Mouse (Mus musculus) heart, embryonic 12.5 days (tissue): ENCODE measurements around the gene Phc1. TPM values are rescaled to one million over a fixed set of nuclear protein-coding genes. Genes with fewer than 3 reads are reported as not detected.

Experiments used
- ATAC-seq: fragments of 200-750 bp; cut with Nextera tagmentation; 2 replicates; pipeline ENCODE4 v1.8.0; 2017; ENCODE audit warnings: moderate TSS enrichment, moderate library complexity; ENCODE audit not compliant: insufficient number of reproducible peaks, low FRiP score
- H3K27ac ChIP-seq: fragments of 300-500 bp; sonication (generic); 2 replicates; pipeline ENCODE4 v1.5.1; 2016; ENCODE audit warnings: mild to moderate bottlenecking, moderate library complexity; ENCODE audit not compliant: poor library complexity, severe bottlenecking
- H3K27me3 ChIP-seq: fragments of 300-500 bp; sonication (generic); replicated peaks from 2 replicates; pipeline ENCODE4 v1.6.1; 2016; ENCODE audit warnings: mild to moderate bottlenecking, moderate library complexity
- H3K36me3 ChIP-seq: fragments of 300-500 bp; sonication (generic); 2 replicates; pipeline ENCODE4 v1.6.1; 2016; ENCODE audit warnings: mild to moderate bottlenecking, moderate library complexity
- H3K4me1 ChIP-seq: fragments of 300-500 bp; sonication (generic); replicated peaks from 2 replicates; pipeline ENCODE4 v1.6.1; 2016; ENCODE audit warnings: mild to moderate bottlenecking
- H3K4me2 ChIP-seq: fragments of 300-500 bp; sonication (generic); 2 replicates; pipeline ENCODE4 v1.6.1; 2016; ENCODE audit warnings: mild to moderate bottlenecking, moderate library complexity
- H3K4me3 ChIP-seq: fragments of 300-500 bp; sonication (generic); 2 replicates; pipeline ENCODE4 v1.5.1; 2016; ENCODE audit warnings: mild to moderate bottlenecking
- H3K9ac ChIP-seq: fragments of 300-500 bp; sonication (generic); 2 replicates; pipeline ENCODE4 v1.6.1; 2016; ENCODE audit warnings: mild to moderate bottlenecking, moderate library complexity
- H3K9me3 ChIP-seq: fragments of 300-500 bp; sonication (generic); replicated peaks from 2 replicates; pipeline ENCODE4 v1.6.1; 2016; ENCODE audit warnings: mild to moderate bottlenecking, moderate library complexity
- WGBS: fragments of 180-500 bp; shearing (Covaris S2); methylation state at CpG from one replicate; pipeline ENCODE4 v1.1.7; 2016; 5-methylcytosine and 5-hydroxymethylcytosine counted together
- polyA plus RNA-seq: library from polyadenylated mRNA; unstranded; fragments of >200 nt; fragmentation: Nextera tagmentation; extraction: Ambion mirVana; gene quantifications from 2 replicates; pipeline ENCODE4 v1.2.1, GENCODE M21; 2016

The Phc1 gene
- polyA plus RNA-seq, 1 experiment from 2014 or later, result 13.7 TPM

DNA sequence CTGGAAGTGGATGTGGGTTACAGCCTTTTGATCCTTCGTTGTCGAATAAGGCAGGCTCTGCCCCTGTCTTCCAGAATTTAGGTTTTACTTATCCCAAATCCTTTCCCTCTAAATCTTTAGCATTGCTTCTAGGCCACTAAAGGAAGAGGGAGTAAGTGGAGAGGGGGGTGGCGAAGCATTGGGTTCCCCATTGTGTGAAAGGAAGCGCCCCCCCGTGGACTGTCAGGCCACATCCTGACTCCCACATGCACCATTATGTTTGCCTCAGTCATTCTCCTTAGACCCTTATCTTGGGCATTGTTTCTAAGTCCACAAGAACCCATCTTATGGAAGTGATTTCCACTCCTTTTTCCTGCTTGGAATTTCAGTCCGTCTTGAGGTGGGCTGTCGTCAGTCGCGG is 45.1 kb downstream of the Phc1 start:
- no peak for ATAC-seq
- H3K27ac ChIP-seq, result no peak overlapping the region
- H3K36me3 ChIP-seq, result no peaks in the 10 kb centered on the region
- H3K4me2 ChIP-seq, result no peak overlapping the region
- no peak overlapping the region for H3K9ac ChIP-seq
- no peaks in the 10 kb centered on the region for H3K9me3 ChIP-seq
- H3K4me3 ChIP-seq, result no peak overlapping the region
- H3K27me3 ChIP-seq, result 0 out of 2 replicates have a peak, but pooled peaks cover 6% of the 10 kb centered on the region
- WGBS, result 38% methylated on average over 9 of the region's 9 CpGs
- H3K4me1 ChIP-seq, result peaks cover 7% of the 10 kb centered on the region; the same call in 1 of the 2 replicates

DNA sequence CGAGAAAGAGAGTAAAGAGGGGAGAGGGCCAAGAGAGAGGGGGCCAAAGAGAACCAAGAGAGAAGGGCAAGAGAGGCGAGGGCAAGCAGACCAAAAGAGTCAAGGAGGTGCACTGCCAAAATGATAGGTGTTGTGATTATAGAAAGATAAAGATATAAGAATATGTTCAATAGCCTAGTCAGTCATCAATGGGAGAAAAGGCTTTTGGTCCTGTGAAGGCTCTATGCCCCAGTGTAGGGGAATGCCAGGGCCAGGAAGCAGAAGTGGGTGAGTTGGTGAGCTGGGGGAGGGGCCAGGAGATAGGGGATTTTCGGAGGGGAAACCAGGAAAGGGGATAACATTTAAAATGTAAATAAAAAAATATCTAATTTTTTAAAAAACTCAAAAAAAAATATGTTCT is 46.1 kb downstream of the Phc1 start:
- no peak overlapping the region for H3K4me3 ChIP-seq
- 0 out of 2 replicates have a peak, but pooled peaks cover 6% of the 10 kb centered on the region for H3K27me3 ChIP-seq
- no peak overlapping the region for H3K9ac ChIP-seq
- WGBS, result 63% methylated on average over 3 of the region's 3 CpGs
- H3K36me3 ChIP-seq, result no peaks in the 10 kb centered on the region
- H3K4me1 ChIP-seq, result peaks cover 4% of the 10 kb centered on the region; the same call in 1 of the 2 replicates
- no peaks in the 10 kb centered on the region for H3K9me3 ChIP-seq
- H3K27ac ChIP-seq, result no peak overlapping the region
- no peak overlapping the region for H3K4me2 ChIP-seq
- no peak for ATAC-seq

DNA sequence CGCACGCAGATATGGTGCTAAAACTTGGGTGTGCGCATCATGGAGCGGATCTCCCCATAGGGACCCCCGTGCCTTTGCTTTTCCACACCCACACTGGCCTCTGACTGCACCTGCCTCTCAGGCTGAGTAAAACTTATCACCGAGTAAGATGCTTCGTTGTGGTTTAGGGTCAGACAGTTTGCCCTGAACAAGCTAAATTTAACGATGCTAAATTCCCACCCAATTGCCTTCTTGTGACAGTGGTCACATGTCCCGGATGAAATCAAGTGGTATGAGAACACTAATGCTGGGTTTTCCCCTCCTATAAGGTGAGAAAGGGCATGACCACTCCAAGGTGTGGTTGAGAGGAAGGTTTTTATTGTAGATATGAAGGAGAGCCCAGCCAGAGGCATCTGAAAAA is 46.6 kb downstream of the Phc1 start:
- H3K36me3 ChIP-seq, result no peaks in the 10 kb centered on the region
- H3K4me2 ChIP-seq, result no peak overlapping the region
- no peak overlapping the region for H3K9ac ChIP-seq
- no peak overlapping the region for H3K27ac ChIP-seq
- ATAC-seq, result no peak
- 80% methylated on average over 9 of the region's 9 CpGs for WGBS
- no peaks in the 10 kb centered on the region for H3K9me3 ChIP-seq
- H3K4me3 ChIP-seq, result no peak overlapping the region
- H3K27me3 ChIP-seq, result 0 out of 2 replicates have a peak, but pooled peaks cover 6% of the 10 kb centered on the region
- peaks cover 4% of the 10 kb centered on the region; the same call in 1 of the 2 replicates for H3K4me1 ChIP-seq

DNA sequence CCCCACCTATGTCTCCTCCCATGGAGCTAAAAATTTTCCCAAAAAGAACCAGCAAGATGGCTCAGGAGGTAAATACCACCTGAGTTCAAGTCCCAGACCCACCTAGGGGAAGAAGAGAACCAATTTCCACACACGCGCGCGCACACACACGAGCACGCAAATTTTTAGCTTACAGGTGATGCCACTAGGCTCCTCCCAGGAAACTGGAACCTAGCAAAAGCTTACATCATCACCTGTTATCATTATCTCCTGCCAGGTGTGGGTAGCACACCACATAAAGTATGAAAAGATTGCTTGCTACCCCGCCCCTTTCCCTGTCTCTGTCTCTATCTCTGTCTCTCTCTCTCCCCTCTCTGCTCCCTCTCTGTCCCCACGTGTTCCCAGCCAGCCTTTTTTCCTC is 47.2 kb downstream of the Phc1 start:
- WGBS, result 90% methylated on average over 8 of the region's 8 CpGs
- Histone ChIP-seq H3K9me3 (no peaks in the 10 kb centered on the region), H3K27me3 (0 out of 2 replicates have a peak, but pooled peaks cover 6% of the 10 kb centered on the region)

DNA sequence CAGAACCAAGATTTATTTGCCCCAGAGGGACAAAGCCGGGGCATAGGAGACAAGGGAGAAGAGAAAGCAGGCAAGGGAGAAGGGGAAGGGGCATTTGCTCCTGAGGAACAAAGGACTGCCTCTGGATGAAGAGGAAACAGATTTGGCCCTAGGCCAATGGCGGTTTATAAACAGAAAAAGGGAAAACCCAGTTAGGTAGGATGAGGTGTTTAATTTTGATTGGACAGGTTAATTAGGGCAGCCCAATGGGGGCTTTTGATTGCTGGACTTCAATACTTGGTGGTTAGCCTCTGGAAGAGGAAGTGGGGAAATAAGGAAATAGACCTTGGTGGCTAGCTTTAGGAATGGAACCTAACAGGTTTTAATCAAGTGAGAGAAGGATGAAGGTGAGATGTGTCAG is 48.2 kb downstream of the Phc1 start:
- Histone ChIP-seq H3K9ac (no peak overlapping the region), H3K4me1 (peaks cover 4% of the 10 kb centered on the region; the same call in 1 of the 2 replicates), H3K4me3 (no peak overlapping the region), H3K27me3 (0 out of 2 replicates have a peak, but pooled peaks cover 6% of the 10 kb centered on the region), H3K36me3 (no peaks in the 10 kb centered on the region), H3K27ac (no peak overlapping the region), H3K4me2 (no peak overlapping the region), H3K9me3 (no peaks in the 10 kb centered on the region)
- WGBS, result 58% methylated on average over 2 of the region's 2 CpGs
- ATAC-seq, result no peak

More for the DNA sequence above, 47.2 kb downstream of the Phc1 start:
- Histone ChIP-seq H3K4me3 (no peak overlapping the region), H3K4me1 (peaks cover 4% of the 10 kb centered on the region; the same call in 1 of the 2 replicates), H3K4me2 (no peak overlapping the region), H3K27ac (no peak overlapping the region), H3K9ac (no peak overlapping the region), H3K36me3 (no peaks in the 10 kb centered on the region)
- no peak for ATAC-seq

DNA sequence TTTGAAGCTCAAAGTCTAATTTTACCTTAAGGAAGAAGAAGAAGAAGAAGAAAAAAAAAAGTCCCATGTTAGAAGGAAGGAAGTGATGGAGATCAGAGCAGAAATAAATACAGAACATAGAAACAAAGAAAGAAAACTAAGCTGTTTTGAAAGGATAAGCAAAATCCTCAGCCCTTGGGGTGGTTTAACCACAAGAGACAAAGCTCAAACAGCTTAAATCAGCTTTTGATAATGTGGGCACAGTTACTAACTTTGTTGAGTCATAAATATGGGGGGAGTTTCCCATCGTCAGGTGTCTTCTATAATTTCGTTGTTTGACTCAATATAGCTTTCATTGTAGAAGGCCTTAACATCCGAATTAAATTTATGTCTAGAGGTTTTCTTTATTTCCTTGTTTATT is 48.6 kb downstream of the Phc1 start:
- ATAC-seq, result no peak
- Histone ChIP-seq H3K4me1 (no peaks in the 10 kb centered on the region), H3K9me3 (no peaks in the 10 kb centered on the region), H3K27me3 (0 out of 2 replicates have a peak, but pooled peaks cover 6% of the 10 kb centered on the region), H3K4me2 (no peak overlapping the region), H3K4me3 (no peak overlapping the region), H3K36me3 (no peaks in the 10 kb centered on the region), H3K27ac (no peak overlapping the region), H3K9ac (no peak overlapping the region)
- WGBS, result 76% methylated on average over 3 of the region's 3 CpGs

DNA sequence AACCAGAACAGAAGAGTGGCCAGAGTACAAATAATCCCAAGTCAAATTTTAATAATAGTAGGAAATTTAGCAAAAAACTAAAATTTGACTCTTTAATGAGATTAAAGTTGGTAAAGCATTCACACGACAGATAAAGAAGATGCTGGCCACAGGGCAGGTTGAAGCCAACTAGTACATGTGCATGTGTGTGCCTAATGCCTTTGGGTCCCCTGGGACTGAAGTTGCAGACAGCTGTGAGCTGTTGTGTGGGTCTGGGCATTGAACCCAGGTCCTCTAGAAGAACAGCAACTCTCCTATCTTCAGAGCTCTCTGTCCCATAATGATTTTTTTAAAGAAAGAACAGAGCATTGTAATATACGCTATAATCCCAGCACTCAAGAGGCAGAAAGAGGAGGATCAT is 49.1 kb downstream of the Phc1 start:
- H3K27me3 ChIP-seq, result 0 out of 2 replicates have a peak, but pooled peaks cover 4% of the 10 kb centered on the region
- WGBS, result 87% methylated on average over 2 of the region's 2 CpGs
- no peak overlapping the region for H3K4me2 ChIP-seq
- H3K9ac ChIP-seq, result no peak overlapping the region
- no peaks in the 10 kb centered on the region for H3K36me3 ChIP-seq
- H3K27ac ChIP-seq, result no peak overlapping the region
- ATAC-seq, result no peak
- no peak overlapping the region for H3K4me3 ChIP-seq
- H3K4me1 ChIP-seq, result no peaks in the 10 kb centered on the region
- H3K9me3 ChIP-seq, result no peaks in the 10 kb centered on the region

DNA sequence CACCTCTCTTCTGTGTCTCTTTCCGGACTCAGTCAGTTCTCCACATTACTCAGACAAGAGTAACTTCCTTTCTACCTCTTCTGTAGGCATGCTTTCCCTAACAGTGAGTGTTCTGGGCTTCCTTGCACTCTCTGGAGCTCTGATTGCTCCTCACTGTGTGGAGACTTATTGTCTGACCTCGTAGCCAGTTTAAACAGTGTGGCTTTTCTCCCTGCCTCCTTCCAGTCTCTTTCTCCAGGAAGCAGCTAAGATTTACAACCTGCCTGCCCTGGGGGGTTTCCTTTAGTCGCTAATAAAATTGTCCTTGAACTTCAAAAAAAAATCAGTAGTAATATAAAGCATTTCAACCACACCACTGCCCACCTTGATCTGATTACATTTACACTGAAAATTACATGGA is 50.1 kb downstream of the Phc1 start:
- WGBS, result 42% methylated on average over 3 of the region's 3 CpGs
- ATAC-seq, result no peak
- Histone ChIP-seq H3K9me3 (no peaks in the 10 kb centered on the region), H3K27ac (no peak overlapping the region), H3K27me3 (0 out of 2 replicates have a peak, but pooled peaks cover 3% of the 10 kb centered on the region), H3K4me1 (no peaks in the 10 kb centered on the region), H3K4me3 (no peak overlapping the region), H3K36me3 (no peaks in the 10 kb centered on the region), H3K9ac (no peak overlapping the region), H3K4me2 (no peak overlapping the region)

DNA sequence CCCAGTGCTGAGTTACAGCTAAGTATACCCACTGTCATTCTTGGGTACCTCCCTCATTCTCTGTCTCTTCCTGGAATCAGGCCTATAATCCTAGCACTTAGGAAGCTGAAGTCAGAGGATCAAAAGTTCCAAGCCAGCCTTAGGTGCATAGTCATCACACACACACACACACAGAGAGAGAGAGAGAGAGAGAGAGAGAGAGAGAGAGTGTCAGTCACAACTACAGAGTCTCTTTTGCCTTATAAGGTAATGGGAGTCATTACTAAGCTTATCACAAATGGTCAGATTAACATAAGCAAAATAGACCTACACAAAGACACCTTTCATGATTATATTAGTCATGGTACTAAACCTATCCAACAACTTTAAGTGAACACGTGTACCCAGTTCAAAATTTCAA is 51.0 kb downstream of the Phc1 start:
- ATAC-seq, result no peak
- Histone ChIP-seq H3K27ac (no peak overlapping the region), H3K4me2 (no peak overlapping the region), H3K9ac (no peak overlapping the region), H3K9me3 (no peaks in the 10 kb centered on the region), H3K4me1 (no peaks in the 10 kb centered on the region), H3K36me3 (no peaks in the 10 kb centered on the region), H3K27me3 (0 out of 2 replicates have a peak, but pooled peaks cover 3% of the 10 kb centered on the region), H3K4me3 (no peak overlapping the region)
- WGBS, result 79% methylated on average over 1 of the region's 1 CpGs

DNA sequence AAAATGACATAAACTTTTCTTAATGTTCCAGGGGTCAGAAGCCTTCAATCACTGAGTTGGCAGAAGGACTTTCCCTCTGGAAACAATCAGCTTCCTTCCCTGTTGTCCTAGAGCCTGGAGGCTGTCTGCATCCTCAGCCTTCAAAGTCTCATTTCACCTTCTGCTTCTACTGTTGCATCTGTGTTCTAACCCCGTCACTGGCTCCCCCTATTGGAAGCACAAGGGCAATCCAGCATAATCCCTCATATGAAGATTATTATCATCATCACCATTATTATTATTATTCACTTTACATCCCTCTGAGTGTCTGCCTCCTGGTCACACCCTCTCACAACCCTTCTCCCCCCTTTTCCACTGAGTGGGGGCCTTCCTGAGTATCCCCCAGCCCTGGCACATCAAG is 52.1 kb downstream of the Phc1 start:
- H3K4me2 ChIP-seq, result no peak overlapping the region
- no peak overlapping the region for H3K27ac ChIP-seq
- no peaks in the 10 kb centered on the region for H3K27me3 ChIP-seq
- no peaks in the 10 kb centered on the region for H3K36me3 ChIP-seq
- H3K4me3 ChIP-seq, result no peak overlapping the region
- H3K9me3 ChIP-seq, result no peaks in the 10 kb centered on the region
- no peaks in the 10 kb centered on the region for H3K4me1 ChIP-seq
- H3K9ac ChIP-seq, result no peak overlapping the region
- WGBS, result 58% methylated on average over 1 of the region's 1 CpGs
- no peak for ATAC-seq

DNA sequence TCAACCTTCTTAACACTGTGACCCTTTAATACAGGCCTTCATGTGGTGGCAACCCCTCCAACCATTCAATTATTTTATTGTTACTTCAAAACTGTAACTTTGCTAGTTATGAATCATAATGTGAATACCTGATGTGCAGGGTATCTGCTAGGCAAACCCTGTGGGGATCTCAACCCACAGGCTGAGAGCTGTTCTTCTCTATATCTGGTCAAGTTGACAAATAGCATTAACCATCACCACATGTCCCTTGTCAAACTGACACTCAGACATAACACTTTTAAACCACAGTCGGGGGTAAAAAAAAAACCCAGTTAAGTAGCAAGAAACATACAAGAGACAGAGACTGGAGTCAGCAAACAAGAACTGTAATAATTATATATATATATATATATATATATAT is 55.5 kb downstream of the Phc1 start:
- Histone ChIP-seq H3K27me3 (no peaks in the 10 kb centered on the region), H3K36me3 (no peaks in the 10 kb centered on the region), H3K9me3 (no peaks in the 10 kb centered on the region), H3K9ac (no peak overlapping the region), H3K4me2 (no peak overlapping the region), H3K4me1 (no peaks in the 10 kb centered on the region), H3K4me3 (no peak overlapping the region), H3K27ac (no peak overlapping the region)
- ATAC-seq, result no peak
- 33% methylated on average over 1 of the region's 1 CpGs for WGBS

DNA sequence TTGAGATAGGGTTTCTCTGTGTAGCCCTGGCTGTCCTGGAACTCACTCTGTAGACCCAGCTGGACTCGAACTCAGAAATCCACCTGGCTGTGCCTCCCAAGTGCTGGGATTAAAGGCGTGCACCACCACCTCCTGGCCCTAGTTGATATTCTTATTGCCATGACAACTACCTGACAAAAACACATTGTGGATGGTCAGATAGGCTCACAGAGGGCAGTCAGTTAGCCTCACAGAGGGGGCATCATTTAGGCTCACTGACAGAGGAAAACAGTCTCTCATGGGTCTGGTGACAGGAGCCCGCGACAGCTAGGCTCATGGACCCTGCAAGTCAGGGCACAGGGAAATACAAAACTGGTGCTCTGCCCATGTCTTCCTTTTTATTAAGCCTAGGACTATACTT is 56.1 kb downstream of the Phc1 start:
- no peak for ATAC-seq
- H3K4me2 ChIP-seq, result no peak overlapping the region
- H3K36me3 ChIP-seq, result no peaks in the 10 kb centered on the region
- whole genome bisulfite sequencing, result 77% methylated on average over 4 of the region's 4 CpGs
- H3K27me3 ChIP-seq, result no peaks in the 10 kb centered on the region
- H3K4me1 ChIP-seq, result no peaks in the 10 kb centered on the region
- no peaks in the 10 kb centered on the region for H3K9me3 ChIP-seq
- H3K27ac ChIP-seq, result no peak overlapping the region
- no peak overlapping the region for H3K4me3 ChIP-seq
- no peak overlapping the region for H3K9ac ChIP-seq
